In the genomic region with DNA sequence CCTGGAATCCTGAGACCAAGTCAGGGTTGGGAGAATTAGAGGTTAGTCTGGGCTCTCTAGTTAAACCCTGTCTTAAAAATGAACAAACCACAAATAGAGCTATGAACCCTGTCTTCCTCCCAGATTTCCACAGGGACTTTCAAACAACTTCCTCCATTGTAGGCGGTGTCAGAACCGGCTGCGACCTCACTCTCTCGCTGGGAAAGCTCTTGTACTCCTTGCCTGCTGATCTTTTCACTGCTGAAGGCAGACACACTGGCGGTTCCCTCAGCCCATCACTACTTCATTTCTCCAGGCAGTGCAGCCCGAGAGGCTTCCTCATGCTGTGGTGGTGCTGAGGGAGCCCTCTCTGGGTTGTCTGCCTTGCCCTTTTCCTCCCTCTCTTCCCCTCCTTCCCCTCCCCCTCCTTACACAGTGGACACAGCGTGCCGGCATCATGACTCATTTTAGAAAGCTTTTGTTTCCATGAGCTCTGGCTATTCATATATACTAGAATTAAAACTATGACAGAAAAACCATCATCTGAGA, we compare ENCODE assay signal across 8 mouse cellular contexts. TPM values are rescaled to one million over a fixed set of nuclear protein-coding genes. Genes with fewer than 3 reads are reported as not detected.
DNase-seq lines count a peak whose midpoint lies in the region; TF ChIP-seq lines count a peak whose summit lies in the region.

No protein-coding gene starts in this region.

- under 1% methylated on average over 8 of the region's 8 CpGs for WGBS in large intestine, adult 2 months
- 8% methylated on average over 8 of the region's 8 CpGs for WGBS in thymus, adult 2 months

- H3K4me3 ChIP-seq in embryonic fibroblast, embryonic 13.5 days (ENCODE audit: insufficient read depth, low read length): peak overlapping the region; percentile 10; the same call in 1 of the 2 replicates
- H3K4me3 ChIP-seq in thymus, adult 2 months (ENCODE audit: control insufficient read depth, insufficient read depth, low read length): no peak overlapping the region

- H3K27ac ChIP-seq in embryonic fibroblast, embryonic 13.5 days (ENCODE audit: insufficient read depth, low read length): peak overlapping the region; percentile 95
- H3K27ac ChIP-seq in thymus, adult 2 months (ENCODE audit: control insufficient read depth, insufficient read depth, low read length): peak overlapping the region; percentile 29; the same call in 1 of the 2 replicates

- peak; percentile 60 for TF ChIP-seq POLR2A in embryonic fibroblast, embryonic 13.5 days (IDR thresholded peaks at IDR 0.05; ENCODE audit: low read depth, low read length)
- no peak for TF ChIP-seq POLR2A in thymus, adult 2 months (IDR thresholded peaks at IDR 0.05; ENCODE audit: control insufficient read depth, extremely low read depth, insufficient read depth, low read length, poor library complexity)

- intact Hi-C loops in heart, postnatal 36 days (cut with DNase I): no loop called here

- H3K36me3 ChIP-seq in thymus, adult 2 months (ENCODE audit: control insufficient read depth, insufficient read depth, low read length): no peaks in the 10 kb centered on the region

- no peak for TF ChIP-seq CTCF in embryonic fibroblast, embryonic 13.5 days (IDR thresholded peaks at IDR 0.05; ENCODE audit: borderline replicate concordance, insufficient read depth, low read length)
- no peak for TF ChIP-seq CTCF in thymus, adult 2 months (IDR thresholded peaks at IDR 0.05; ENCODE audit: borderline replicate concordance, control insufficient read depth, extremely low read depth, insufficient read depth, low read length, poor library complexity)

- DNase-seq in 3T3-L1 (ENCODE audit: low read depth, low spot score): peak; percentile 95
- peak; percentile 72 for DNase-seq in R1 (ENCODE audit: low read depth, low spot score)
- peak; percentile 26 to 37 for DNase-seq in heart, postnatal 36 days
- DNase-seq in large intestine, adult 2 months (ENCODE audit: low read depth, low spot score): peak; percentile 60
- peak; percentile 41 for DNase-seq in mesoderm, embryonic 11.5 days (ENCODE audit: low read depth, low spot score)
- DNase-seq in thymus, adult 2 months: peak; percentile 23
- no peak for DNase-seq in layer of hippocampus, postnatal 10 days (ENCODE audit: low spot score in 2 of 2)

- peaks cover 3% of the 10 kb centered on the region; the same call in 1 of the 2 replicates for H3K4me1 ChIP-seq in embryonic fibroblast, embryonic 13.5 days (ENCODE audit: control insufficient read depth, insufficient read depth, low read length)
- peaks cover 15% of the 10 kb centered on the region for H3K4me1 ChIP-seq in thymus, adult 2 months (replicated peaks; ENCODE audit: control insufficient read depth, insufficient read depth, low read length)

- H3K27me3 ChIP-seq in thymus, adult 2 months (ENCODE audit: control insufficient read depth, insufficient read depth, low read length): no peaks in the 10 kb centered on the region

RNA-seq across cellular contexts. Expression of gene Fgfbp1, which starts 32.8 kb away (rescaled TPM):
- not detected in 2 replicates for polyA plus RNA-seq in embryonic fibroblast, embryonic 13.5 days (2011; ENCODE audit: insufficient read length, low read depth, missing spikeins)
- not detected for total RNA-seq in heart, postnatal 36 days (2021)
- 49.3 and 75.7 TPM in 2 replicates for polyA plus RNA-seq in large intestine, adult 2 months (2012; rRNA removed)
- 0.69 and 0.78 TPM in 2 replicates for polyA plus RNA-seq in thymus, adult 2 months (2012; rRNA removed)
- 1 to 10 TPM; 1.4 to 2.4 TPM for total RNA-seq in layer of hippocampus, postnatal 10 days (2021)

RNA-seq across cellular contexts. Expression of gene Gm7879, which starts 35.9 kb away (rescaled TPM):
- polyA plus RNA-seq in embryonic fibroblast, embryonic 13.5 days (2011; ENCODE audit: insufficient read length, low read depth, missing spikeins): not detected in 2 replicates
- total RNA-seq in heart, postnatal 36 days (2021): 1 to 10 TPM; 6.6 to 6.9 TPM
- polyA plus RNA-seq in large intestine, adult 2 months (2012; rRNA removed): 1.6 and 2.0 TPM in 2 replicates
- polyA plus RNA-seq in thymus, adult 2 months (2012; rRNA removed): 1.9 and 2.5 TPM in 2 replicates
- 10 to 100 TPM in 1 of 2 experiments, 1 to 10 TPM in 1; 9.4 to 13.8 TPM for total RNA-seq in layer of hippocampus, postnatal 10 days (2021)

Comparison
In these comparisons a context has a peak if more than half of its experiments do, and no peak if none do; other contexts are left out.
1. DNase-seq: peak in 3T3-L1 (single experiment), R1 (single experiment), heart, postnatal 36 days (2 of 2), large intestine, adult 2 months (single experiment), mesoderm, embryonic 11.5 days (single experiment) and thymus, adult 2 months (single experiment); none in layer of hippocampus, postnatal 10 days (0 of 2).
2. RNA of gene Fgfbp1, which starts 32.8 kb away (polyA plus RNA-seq): 49.3 to 75.7 TPM in large intestine, adult 2 months; 0.69 to 0.78 TPM in thymus, adult 2 months and not detected in embryonic fibroblast, embryonic 13.5 days; every median in the first group is over 10 times any median in the second.